Mouse (Mus musculus) erythroid progenitor cell, adult 5-6 weeks (primary cell): ENCODE data around the gene Ndufaf3. TPM values are rescaled to one million over a fixed set of nuclear protein-coding genes. Genes with fewer than 3 reads are reported as not detected.
A peak's percentile ranks its signal among the peaks of the same experiment; 100 is the strongest.
"Not testable (repeated sequence)": the region's sequence is repeated elsewhere in the genome, so short reads cannot be mapped to it uniquely, and the experiment has no call there.

Experiments used
- ATAC-seq: replicated peaks from 2 replicates; pipeline ENCODE4 v1.8.0; 2016; ENCODE audit warnings: moderate number of reproducible peaks, mild to moderate bottlenecking, moderate TSS enrichment, inconsistent platforms; ENCODE audit not compliant: poor library complexity, low FRiP score, severe bottlenecking
- total RNA-seq, 2 experiments: library from RNA; stranded (forward) in 1 of 2; stranded (reverse) in 1 of 2; fragments of 150-400 nt in 1 of 2; fragments of 186-747, 209-891 nt in 1 of 2; gene quantifications; 2 replicates each; pipeline versions ENCODE4 v1.2.3 to v1.2.4; 2015 to 2017; ENCODE audit warnings: low replicate concordance in 2 of 2

The Ndufaf3 gene
- 16.3 and 22.0 TPM in 2 replicates for total RNA-seq (2015; ENCODE audit: low replicate concordance)
- total RNA-seq (2017; ENCODE audit: low replicate concordance), result 1.4 and 37.6 TPM in 2 replicates

GRCm38 (mm10) chr9:108566815-108567776 lies at the start of gene Ndufaf3:
Gene Ndufaf3 (minus strand): TSS chr9:108567434.
- ATAC-seq, result peak; percentile 74

GRCm38 (mm10) chr9:108611488-108611887 lies 44.3 kb upstream of the Ndufaf3 start:
- ATAC-seq, result no peak

- ATAC-seq, result no peak
Measured at GRCm38 (mm10) chr9:108608889-108609288, 41.7 kb upstream of the Ndufaf3 start.

- ATAC-seq, result not testable (repeated sequence)
Measured at GRCm38 (mm10) chr9:108607929-108608328, 40.7 kb upstream of the Ndufaf3 start.

- ATAC-seq, result no peak
Measured at GRCm38 (mm10) chr9:108601986-108602385, 34.8 kb upstream of the Ndufaf3 start.

GRCm38 (mm10) chr9:108600011-108600410 lies 32.8 kb upstream of the Ndufaf3 start:
- ATAC-seq, result no peak

GRCm38 (mm10) chr9:108599021-108599566 lies 31.9 kb upstream of the Ndufaf3 start:
- ATAC-seq, result no peak

GRCm38 (mm10) chr9:108596998-108597764 lies 29.9 kb upstream of the Ndufaf3 start, which contains the start of gene P4htm:
Gene P4htm (minus strand): TSS chr9:108597667.
- peak; percentile 47; the same call in 1 of the 2 replicates for ATAC-seq

- no peak for ATAC-seq
Measured at GRCm38 (mm10) chr9:108594354-108594753, 27.1 kb upstream of the Ndufaf3 start.

GRCm38 (mm10) chr9:108591462-108591861 lies 24.2 kb upstream of the Ndufaf3 start:
- no peak for ATAC-seq

- ATAC-seq, result no peak
Measured at GRCm38 (mm10) chr9:108589229-108589628, 22.0 kb upstream of the Ndufaf3 start.

GRCm38 (mm10) chr9:108587571-108588180 lies 20.4 kb upstream of the Ndufaf3 start:
- no peak for ATAC-seq

GRCm38 (mm10) chr9:108579344-108579690 lies 12.1 kb upstream of the Ndufaf3 start:
- ATAC-seq, result no peak

GRCm38 (mm10) chr9:108578545-108579343 lies 11.5 kb upstream of the Ndufaf3 start, which contains the start of gene Wdr6:
Gene Wdr6 (minus strand): TSS chr9:108578739.
- peak; percentile 78 for ATAC-seq

GRCm38 (mm10) chr9:108577934-108578544 lies 10.8 kb upstream of the Ndufaf3 start:
- ATAC-seq, result peak; percentile 31

- ATAC-seq, result no peak
Measured at GRCm38 (mm10) chr9:108577025-108577424, 9.8 kb upstream of the Ndufaf3 start.

GRCm38 (mm10) chr9:108575321-108576297 lies 8.4 kb upstream of the Ndufaf3 start:
- ATAC-seq, result no peak
